Mouse (Mus musculus) intestine, postnatal 0 days (tissue): ENCODE measurements around the gene Sh3bp4. TPM values are rescaled to one million over a fixed set of nuclear protein-coding genes. Genes with fewer than 3 reads are reported as not detected.

Experiments used
- ATAC-seq: fragments of 200-750 bp; cut with Nextera tagmentation; 2 replicates; pipeline ENCODE4 v1.8.0; 2017; ENCODE audit warnings: mild to moderate bottlenecking, moderate TSS enrichment, moderate library complexity
- H3K27ac ChIP-seq: fragments of 300-500 bp; sonication (generic); 2 replicates; pipeline ENCODE4 v1.5.1; 2014; ENCODE audit warnings: mild to moderate bottlenecking, low read depth, low read length, moderate library complexity
- H3K27me3 ChIP-seq: fragments of 300-500 bp; sonication (generic); replicated peaks from 2 replicates; pipeline ENCODE4 v1.6.1; 2014; ENCODE audit warnings: low read length, mixed read lengths; ENCODE audit not compliant: control insufficient read depth, insufficient read depth
- H3K36me3 ChIP-seq: fragments of 300-500 bp; sonication (generic); 2 replicates; pipeline ENCODE4 v1.6.1; 2014; ENCODE audit warnings: mild to moderate bottlenecking, moderate library complexity; ENCODE audit not compliant: control insufficient read depth, insufficient read depth
- H3K4me1 ChIP-seq: fragments of 300-500 bp; sonication (generic); replicated peaks from 2 replicates; pipeline ENCODE4 v1.6.1; 2014; ENCODE audit warnings: antibody characterized with exemption, low read length, mixed read lengths; ENCODE audit not compliant: control insufficient read depth, insufficient read depth
- H3K4me2 ChIP-seq: fragments of 300-500 bp; sonication (generic); replicated peaks from 2 replicates; pipeline ENCODE4 v1.6.1; 2014; ENCODE audit warnings: low read depth, mild to moderate bottlenecking, moderate library complexity
- H3K4me3 ChIP-seq: fragments of 300-500 bp; sonication (generic); 2 replicates; pipeline ENCODE4 v1.5.1; 2014; ENCODE audit warnings: low read depth, low read length
- H3K9ac ChIP-seq: fragments of 300-500 bp; sonication (generic); 2 replicates; pipeline ENCODE4 v1.6.1; 2014; ENCODE audit warnings: mild to moderate bottlenecking, low read depth, low read length
- H3K9me3 ChIP-seq: fragments of 300-500 bp; sonication (generic); 2 replicates; pipeline ENCODE4 v1.6.1; 2016; ENCODE audit warnings: mixed run types; ENCODE audit not compliant: control insufficient read depth
- CTCF ChIP-seq: sonication (generic); IDR thresholded peaks from 2 replicates; pipeline ENCODE4 v1.5.1; 2016; ENCODE audit warnings: low read depth, mild to moderate bottlenecking, control low read depth, antibody characterized with exemption, moderate library complexity
- WGBS: fragments of 180-500 bp; shearing (Covaris S2); extraction: QIAGEN DNeasy Blood & Tissue Kit; methylation state at CpG from one replicate; pipeline ENCODE4 v1.1.7; 2014; 5-methylcytosine and 5-hydroxymethylcytosine counted together
- polyA plus RNA-seq: library from polyadenylated mRNA; unstranded; fragments of >200 nt; fragmentation: Nextera tagmentation; extraction: Ambion mirVana; gene quantifications from 2 replicates; pipeline ENCODE4 v1.2.1, GENCODE M21; 2015

Sh3bp4 gene
- polyA plus RNA-seq, 1 experiment from 2014 or later = 6.1 TPM

DNA sequence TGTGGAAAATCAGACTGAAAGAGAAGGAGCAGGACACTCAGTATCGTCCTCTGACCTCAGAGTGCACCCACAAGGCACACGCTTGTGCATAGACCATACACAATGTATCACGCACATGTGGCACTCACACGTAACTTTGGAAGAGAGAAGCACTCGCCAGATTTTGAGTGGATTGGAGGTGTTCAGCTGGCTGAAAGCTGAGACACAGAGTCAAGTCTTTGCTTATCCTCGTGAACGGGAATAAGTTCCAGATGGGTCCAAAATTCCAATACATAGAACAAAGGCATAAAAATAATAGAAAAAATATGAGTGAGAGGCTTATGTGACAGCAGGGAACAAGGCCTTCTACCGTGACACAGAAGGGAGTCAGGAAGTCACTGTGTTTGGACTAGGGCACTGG lies 36.6 kb upstream of the Sh3bp4 start:
- TF ChIP-seq CTCF = no peak
- Histone ChIP-seq H3K27me3 (no peaks in the 10 kb centered on the region), H3K4me2 (no peak overlapping the region), H3K9ac (no peak overlapping the region), H3K36me3 (no peaks in the 10 kb centered on the region), H3K27ac (no peak overlapping the region), H3K9me3 (no peaks in the 10 kb centered on the region), H3K4me3 (no peak overlapping the region), H3K4me1 (no peaks in the 10 kb centered on the region)
- no peak for ATAC-seq
- WGBS = 64% methylated on average over 8 of the region's 8 CpGs

DNA sequence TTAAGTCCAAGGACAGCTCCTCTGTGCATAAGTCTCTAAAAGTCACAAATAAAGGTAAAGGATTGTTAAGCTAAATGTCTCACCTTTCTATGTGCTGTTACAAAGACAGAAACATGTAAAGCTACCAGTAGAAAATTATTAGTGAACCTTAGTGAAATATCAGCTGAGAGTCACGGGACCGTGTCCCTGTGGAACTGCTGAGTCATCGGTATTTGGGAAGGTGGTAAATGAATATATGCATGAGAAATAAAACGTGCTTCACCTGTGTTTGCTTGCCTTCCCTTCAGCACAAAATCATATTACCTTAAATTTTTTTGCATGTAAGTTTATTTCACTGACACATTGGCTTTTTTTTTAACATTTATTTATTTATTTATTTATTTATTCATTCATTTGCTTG lies 36.2 kb upstream of the Sh3bp4 start:
- Histone ChIP-seq H3K4me3 (no peak overlapping the region), H3K4me2 (no peak overlapping the region), H3K4me1 (no peaks in the 10 kb centered on the region), H3K27me3 (no peaks in the 10 kb centered on the region), H3K9ac (no peak overlapping the region), H3K36me3 (no peaks in the 10 kb centered on the region), H3K9me3 (no peaks in the 10 kb centered on the region), H3K27ac (no peak overlapping the region)
- WGBS = 80% methylated on average over 4 of the region's 4 CpGs
- TF ChIP-seq CTCF = no peak
- no peak for ATAC-seq

DNA sequence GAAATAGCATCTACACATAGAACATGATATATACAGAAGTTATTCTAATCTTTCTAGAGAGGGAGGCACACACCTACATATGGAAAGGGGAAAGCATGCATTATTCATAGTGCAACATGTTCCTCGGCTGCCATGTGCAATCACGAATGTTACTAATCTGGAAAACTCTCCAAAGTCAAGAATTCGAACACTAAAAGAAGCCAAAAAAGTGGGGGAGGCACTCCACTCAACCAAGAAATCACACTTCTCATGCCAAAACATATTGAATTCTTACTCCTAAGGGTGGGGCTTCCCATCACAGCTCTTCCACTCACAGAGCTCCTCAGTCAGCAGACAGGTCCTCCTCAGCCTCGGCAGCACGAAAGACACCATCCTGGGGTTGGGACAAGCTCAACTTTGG lies 35.1 kb upstream of the Sh3bp4 start:
- Histone ChIP-seq H3K4me1 (no peaks in the 10 kb centered on the region), H3K9me3 (no peaks in the 10 kb centered on the region), H3K36me3 (no peaks in the 10 kb centered on the region), H3K9ac (no peak overlapping the region), H3K27ac (no peak overlapping the region), H3K4me2 (no peak overlapping the region), H3K4me3 (no peak overlapping the region), H3K27me3 (no peaks in the 10 kb centered on the region)
- 84% methylated on average over 5 of the region's 5 CpGs for WGBS
- no peak for ATAC-seq
- TF ChIP-seq CTCF = no peak

DNA sequence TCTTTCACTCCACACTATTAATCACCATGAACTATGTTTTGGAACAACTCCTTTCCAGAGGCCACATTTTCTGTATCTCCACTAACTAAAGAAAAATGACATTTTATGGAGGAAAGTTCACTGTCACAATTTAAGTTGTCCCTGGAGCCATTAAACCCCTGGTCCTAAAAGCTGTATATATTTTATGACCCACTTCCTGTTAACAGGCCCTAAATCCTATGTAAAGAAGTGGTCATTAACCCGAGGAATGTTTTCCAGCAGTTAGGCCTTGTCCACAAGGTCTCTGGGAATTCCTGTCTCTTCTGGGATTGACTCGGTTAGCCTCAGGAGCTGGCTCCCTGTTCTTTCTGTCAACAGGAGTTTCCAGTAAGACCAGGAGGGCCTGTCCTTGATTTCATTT lies 30.4 kb upstream of the Sh3bp4 start:
- no peak overlapping the region for H3K4me2 ChIP-seq
- H3K36me3 ChIP-seq = no peaks in the 10 kb centered on the region
- H3K27ac ChIP-seq = no peak overlapping the region
- H3K4me3 ChIP-seq = no peak overlapping the region
- H3K9me3 ChIP-seq = no peaks in the 10 kb centered on the region
- ATAC-seq = no peak
- TF ChIP-seq CTCF = no peak
- H3K27me3 ChIP-seq = no peaks in the 10 kb centered on the region
- H3K9ac ChIP-seq = no peak overlapping the region
- WGBS = 16% methylated on average over 2 of the region's 2 CpGs
- no peaks in the 10 kb centered on the region for H3K4me1 ChIP-seq

DNA sequence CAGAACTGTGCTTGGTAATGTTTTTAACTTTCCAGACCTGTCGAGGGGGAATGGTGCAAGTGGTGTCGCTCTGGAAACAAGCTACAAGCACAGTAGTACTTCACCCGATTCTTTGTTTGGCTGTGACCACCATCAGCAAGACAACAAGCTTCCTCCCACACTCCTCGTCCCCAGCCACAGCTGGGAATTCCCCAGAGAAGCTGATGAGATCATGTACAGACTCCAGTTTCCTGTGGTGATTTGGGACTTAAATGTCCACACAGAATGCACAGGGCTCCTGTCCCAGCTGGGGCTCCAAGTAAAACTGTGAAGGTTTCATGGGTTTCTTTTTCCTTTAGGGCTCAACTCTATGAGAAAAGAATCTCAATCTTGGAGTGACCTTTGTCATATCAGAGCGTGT lies 28.9 kb upstream of the Sh3bp4 start:
- WGBS = 60% methylated on average over 5 of the region's 5 CpGs
- H3K9ac ChIP-seq = no peak overlapping the region
- ATAC-seq = no peak
- no peaks in the 10 kb centered on the region for H3K9me3 ChIP-seq
- H3K4me2 ChIP-seq = no peak overlapping the region
- H3K36me3 ChIP-seq = no peaks in the 10 kb centered on the region
- H3K27ac ChIP-seq = 0 out of 2 replicates have a peak overlapping the region, but pooled peaks have one; percentile 5
- H3K4me1 ChIP-seq = no peaks in the 10 kb centered on the region
- no peak overlapping the region for H3K4me3 ChIP-seq
- H3K27me3 ChIP-seq = no peaks in the 10 kb centered on the region
- no peak for TF ChIP-seq CTCF

DNA sequence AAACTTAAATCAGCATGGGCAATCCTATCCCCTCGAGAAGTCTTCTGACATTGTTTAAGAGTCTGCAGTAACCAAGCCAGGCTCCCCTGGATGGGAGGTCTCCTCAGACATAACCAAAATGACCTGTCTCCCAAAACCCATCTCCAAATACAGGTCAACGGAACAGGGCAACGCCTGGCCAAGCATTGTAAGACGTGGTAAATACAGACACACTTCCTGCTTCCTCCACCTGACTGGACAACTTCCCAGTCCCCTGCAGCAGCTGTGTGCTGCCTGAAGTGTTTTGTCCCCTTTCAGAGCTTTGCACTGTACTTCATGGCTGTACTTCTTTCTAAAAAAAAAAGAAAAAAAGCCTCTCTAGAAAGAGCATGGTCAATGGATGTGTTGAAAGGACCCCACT lies 28.1 kb upstream of the Sh3bp4 start:
- Histone ChIP-seq H3K4me1 (no peaks in the 10 kb centered on the region), H3K9me3 (no peaks in the 10 kb centered on the region), H3K4me3 (no peak overlapping the region), H3K36me3 (no peaks in the 10 kb centered on the region), H3K9ac (no peak overlapping the region), H3K4me2 (no peak overlapping the region), H3K27me3 (no peaks in the 10 kb centered on the region), H3K27ac (peak overlapping the region; percentile 5; the same call in 1 of the 2 replicates)
- WGBS = 67% methylated on average over 4 of the region's 4 CpGs
- TF ChIP-seq CTCF = no peak
- ATAC-seq = no peak

DNA sequence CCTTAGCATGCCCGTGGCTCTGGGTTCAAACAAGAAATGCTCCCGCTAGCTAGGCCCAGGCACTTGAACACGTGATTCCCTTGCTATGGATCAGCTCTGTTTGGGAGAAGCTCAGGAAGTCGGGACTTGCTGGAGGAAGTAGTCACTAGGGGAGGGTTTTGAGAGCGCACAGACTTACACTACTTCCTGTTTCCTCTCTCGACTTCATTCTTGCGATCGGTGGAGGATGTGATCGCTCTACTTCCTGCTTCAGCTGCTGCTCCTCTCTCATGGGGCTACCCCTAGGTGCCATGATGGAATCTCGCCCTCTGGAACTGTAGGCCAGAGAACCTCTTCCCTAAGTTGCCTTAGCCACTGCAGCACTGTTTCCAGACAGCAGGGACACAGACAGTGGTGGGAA lies 27.3 kb upstream of the Sh3bp4 start:
- 81% methylated on average over 10 of the region's 10 CpGs for WGBS
- Histone ChIP-seq H3K36me3 (no peaks in the 10 kb centered on the region), H3K4me2 (no peak overlapping the region), H3K4me1 (no peaks in the 10 kb centered on the region), H3K9me3 (no peaks in the 10 kb centered on the region), H3K4me3 (no peak overlapping the region), H3K9ac (no peak overlapping the region), H3K27ac (no peak overlapping the region; the same call in 1 of the 2 replicates), H3K27me3 (no peaks in the 10 kb centered on the region)
- no peak for ATAC-seq
- no peak for TF ChIP-seq CTCF
